Mouse (Mus musculus): ENCODE results near the gene Ptprq.

Gene Ptprq

DNA sequence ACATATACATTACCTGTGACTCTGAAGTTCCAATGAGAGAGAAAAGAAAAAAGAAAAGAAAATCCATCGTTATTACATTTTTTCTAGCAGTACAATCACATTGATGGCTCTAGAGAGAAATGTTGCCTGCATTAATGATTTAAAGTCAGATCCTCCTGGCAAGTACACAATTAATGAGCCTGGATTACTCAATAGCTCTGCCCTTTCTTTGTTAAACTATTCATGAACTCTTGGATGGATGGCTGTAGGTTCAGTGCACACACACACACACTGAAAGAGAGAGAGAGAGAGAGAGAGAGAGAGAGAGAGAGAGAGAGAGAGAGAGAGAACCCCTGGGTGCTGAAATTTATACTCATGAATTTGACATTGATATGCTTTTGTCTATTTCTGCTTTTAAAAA, at the start of gene Ptprq:
TSS of gene Ptprq (minus strand) at position 246 of the 400 bp plus-strand sequence.
- DNase-seq (ENCODE audit: low spot score in 2 of 2): no peak

DNA sequence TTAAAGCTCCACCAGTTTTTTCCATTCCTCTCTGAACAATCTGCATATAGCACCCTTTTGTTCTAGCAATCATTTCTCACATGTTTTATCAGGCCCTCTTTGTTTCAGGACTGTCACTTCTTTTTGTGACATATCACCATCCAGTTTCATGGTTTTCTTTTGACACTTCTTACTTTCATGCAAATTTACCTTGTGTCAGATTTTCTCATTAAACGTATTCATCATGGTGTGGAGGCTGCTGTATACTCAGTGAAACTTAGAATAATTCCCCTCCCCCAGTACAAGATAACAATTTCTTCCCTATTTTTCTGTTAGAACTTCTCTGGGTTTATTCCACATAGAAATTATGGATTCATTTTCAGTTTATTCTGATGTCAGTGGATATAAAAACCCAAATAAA, 39.8 kb upstream of the Ptprq start:
- no peak for DNase-seq (ENCODE audit: low spot score in 2 of 2)

DNA sequence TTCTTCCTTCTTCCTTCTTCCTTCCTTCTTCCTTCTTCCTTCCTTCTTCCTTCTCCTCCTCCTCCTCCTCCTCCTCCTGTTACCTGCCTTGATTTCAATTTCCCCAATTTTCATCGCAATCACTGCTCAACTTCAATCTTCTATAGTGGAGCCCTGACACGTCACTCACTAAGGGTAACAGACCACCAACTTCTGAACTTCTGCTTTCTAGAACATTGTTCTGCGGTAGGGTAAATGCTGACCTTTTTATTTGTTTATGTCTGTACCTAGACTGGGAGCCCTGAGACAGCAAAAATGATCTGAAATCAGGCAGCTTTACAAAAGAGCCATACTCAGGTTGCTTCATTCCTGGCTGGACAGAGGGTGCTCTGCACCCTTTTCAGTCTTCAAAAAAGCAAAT, 33.6 kb upstream of the Ptprq start:
- no peak for DNase-seq (ENCODE audit: low spot score in 2 of 2)

DNA sequence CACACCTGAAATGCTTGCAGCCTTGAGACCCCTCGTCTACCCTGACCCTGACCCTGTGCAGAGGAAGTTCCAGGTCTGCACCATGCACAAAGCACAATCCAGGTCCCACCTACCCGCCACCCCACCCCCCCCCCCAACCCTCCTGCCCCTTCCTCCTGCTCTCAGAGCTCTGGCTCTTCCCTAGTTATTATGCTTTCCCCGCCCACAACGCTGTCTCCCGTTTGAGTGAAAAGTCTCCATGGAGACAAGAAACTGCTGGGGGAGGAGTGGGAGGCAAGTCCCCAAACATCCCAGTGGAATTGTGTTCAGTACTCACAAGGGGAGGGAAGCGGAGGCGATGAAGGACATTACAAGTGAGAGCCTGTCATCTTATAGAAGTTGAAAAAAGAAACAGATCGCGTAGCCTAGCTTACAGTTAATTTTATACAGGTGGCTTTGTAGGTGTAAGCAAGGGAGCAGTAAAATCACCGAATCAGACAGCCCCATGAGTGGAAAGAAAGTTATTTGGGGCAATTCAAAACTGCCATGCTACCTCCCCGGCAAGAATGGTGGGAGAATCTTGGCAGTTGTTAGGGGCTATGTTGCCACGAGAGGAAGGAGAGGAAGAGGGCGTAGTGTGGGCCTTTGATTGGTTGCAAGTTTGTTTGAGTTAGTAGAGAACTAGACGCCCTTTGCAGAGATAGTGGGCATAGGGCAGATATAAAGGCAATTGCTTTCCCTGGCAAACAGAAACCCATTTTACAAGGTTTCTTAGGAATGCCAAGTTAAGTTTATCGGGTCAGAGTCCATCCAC, 32.7 kb upstream of the Ptprq start:
- peak; percentile 74 to 80 for DNase-seq (ENCODE audit: low spot score in 2 of 2)

DNA sequence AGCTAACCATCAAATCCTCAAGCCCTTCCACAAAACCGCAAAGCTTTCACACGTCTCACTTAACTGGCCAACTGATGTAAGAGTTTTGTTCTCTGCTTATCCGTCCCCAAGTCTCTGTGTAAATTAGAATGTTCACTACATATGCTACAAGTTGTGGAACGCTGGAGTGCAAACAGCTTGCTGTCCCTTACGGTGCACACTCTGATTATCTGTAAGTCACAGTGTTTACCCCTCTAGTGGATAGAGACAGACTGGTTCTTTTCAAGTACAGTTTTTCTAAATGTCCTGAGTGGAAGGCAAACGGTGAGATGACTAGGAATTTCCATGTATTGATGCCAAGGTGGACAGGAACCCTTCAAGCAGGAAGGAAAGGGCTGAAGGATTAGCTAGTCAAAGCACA, 32.1 kb upstream of the Ptprq start:
- no peak for DNase-seq (ENCODE audit: low spot score in 2 of 2)

DNA sequence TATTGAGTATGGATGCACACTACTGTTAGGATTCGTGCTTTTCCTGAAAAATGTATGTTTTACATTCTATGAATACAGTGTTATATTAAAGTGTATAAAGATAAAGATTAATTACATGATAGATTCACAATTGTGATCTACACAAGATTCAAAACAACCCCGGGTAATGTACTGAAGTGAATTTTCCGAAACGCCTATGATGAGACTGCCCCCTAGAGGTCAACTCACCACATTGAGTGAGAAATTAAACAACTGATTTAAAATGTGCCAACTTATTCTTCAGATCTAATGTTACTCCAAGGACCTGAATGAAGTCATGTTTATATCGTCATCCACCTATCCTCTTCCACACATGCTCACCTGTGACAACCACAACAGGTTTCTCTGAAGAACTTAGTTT, 27.7 kb upstream of the Ptprq start:
- peak; percentile 25 to 52 for DNase-seq (ENCODE audit: low spot score in 2 of 2)

DNA sequence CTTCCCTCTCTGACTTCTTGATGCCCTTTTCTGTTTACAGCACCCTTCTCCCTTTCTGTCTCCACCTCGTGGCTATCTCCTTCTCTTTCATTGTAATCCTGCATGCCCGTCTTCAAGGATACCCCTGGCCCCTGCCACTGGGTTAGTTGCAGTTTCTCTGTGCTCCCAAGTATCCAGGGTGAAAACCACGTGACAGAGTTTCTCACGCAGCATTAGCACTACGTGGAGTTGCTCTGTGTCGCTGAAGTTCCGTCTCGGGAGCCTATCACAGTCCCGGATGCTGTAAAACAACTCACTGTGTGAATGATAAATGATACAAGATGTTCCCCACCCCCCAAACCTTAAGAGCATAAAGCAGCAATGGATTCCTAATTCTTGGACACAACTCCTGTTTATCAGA, 26.9 kb upstream of the Ptprq start:
- no peak for DNase-seq (ENCODE audit: low spot score in 2 of 2)

DNA sequence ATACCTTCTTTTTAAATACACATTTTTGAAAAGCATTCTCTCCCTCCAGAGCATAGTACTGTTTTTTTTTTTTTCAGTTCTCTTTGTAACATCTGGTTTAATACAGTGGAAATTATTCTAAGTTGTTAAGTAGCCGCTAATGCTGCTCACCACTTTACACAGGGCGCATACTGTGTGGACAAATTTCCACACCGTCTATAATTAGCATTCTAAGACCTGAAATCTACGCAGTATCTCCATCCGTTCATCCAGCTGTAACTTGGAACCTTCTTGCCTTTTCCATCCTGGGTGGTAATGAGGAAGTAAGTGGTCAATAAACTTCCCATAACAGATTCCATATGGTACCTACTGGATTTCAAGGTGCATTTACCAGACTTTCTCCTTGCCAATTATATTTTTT, 20.0 kb upstream of the Ptprq start:
- no peak for DNase-seq (ENCODE audit: low spot score in 2 of 2)

DNA sequence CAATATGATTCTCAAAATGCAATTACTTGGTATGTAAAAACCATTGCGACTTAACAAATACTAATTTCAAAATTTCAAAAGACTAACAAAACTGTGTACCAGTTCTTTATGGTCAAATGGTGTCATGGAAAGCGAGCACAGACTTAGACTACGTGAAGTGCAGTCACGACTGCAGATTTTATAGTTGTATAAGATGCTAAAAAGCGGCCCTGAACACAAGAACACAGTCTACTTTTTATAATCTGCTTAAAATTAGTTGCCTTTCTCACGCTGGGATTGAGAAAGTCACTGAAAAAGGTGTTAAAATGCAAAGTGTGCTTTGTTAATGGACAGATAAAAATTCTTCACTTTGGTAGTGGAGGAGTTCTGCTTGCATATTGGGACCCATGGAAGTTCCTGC, 17.9 kb upstream of the Ptprq start:
- DNase-seq (ENCODE audit: low spot score in 2 of 2): no peak

DNA sequence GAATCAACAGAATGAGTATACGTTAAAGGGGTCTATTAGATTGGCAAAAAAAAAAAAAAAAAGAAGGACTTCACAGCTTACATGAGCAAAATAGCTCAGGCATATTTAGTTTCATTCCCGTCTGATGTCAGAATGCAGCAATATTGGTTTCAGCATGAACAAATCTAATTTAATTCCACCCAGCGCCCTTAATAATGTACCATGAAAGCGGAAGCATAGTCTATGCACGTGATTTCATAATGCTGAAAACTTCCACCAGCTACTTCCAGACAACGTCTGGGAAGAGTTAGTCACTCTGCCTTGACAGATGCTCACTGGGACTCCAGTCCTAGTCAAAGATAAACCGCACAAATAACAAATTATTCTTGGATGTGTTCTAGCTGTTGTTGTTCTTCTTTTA, 15.6 kb upstream of the Ptprq start:
- no peak for DNase-seq (ENCODE audit: low spot score in 2 of 2)

DNA sequence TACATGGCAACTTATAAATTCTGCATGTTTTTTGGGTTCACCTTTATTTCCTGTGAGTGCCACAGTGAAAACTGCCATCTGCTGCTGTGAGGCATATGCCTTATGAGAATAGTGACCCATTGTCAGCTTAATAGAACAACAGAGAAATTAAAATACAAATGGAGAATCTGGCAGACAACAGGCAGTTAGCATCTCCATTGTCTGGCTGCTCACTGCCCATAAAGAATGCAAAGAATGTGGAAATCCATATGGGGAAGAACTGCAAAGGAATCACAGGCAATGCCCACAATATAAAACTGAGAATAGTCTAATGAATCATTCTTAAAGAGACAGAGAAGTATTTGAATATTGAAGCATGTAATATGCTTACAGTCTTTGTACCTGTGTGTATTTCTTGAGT, 14.5 kb upstream of the Ptprq start:
- DNase-seq (ENCODE audit: low spot score in 2 of 2): no peak

DNA sequence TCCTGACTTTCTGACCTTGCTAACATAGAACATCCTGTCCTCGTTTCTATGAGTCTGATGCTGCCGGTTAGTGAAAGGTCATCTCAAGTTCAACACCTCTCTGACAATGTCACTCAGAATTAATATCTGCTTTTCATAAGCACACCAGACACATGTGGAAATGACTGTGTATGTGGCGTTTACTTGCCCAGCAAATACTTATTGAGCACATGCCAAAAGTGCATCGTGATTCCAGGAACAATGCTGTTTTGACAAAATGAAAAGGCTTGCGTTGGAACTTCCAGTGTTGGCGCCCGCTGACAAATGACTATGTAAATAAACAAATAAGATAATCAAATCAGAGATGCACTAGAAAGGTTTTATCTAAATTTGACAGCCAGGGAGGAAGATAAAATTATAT, 5.8 kb upstream of the Ptprq start:
- no peak for DNase-seq (ENCODE audit: low spot score in 2 of 2)

DNA sequence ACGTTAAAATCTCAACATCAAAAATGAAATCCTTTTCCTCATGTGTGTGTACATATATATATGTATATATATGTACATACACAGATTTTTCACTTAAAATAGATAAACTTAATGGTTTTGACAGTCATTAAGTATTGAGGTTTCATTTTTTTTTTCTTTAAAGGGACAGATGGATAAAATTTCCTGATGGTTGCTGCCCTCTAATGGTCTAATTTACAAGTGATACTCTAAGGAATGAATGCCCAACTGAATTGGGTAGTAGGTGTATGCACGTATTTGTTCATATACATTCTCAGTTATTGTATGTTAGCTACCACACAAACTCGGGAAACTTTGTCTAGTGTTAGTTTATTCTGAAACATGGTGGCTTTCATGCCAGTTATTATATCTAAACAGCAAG, 15.4 kb downstream of the Ptprq start:
- DNase-seq (ENCODE audit: low spot score in 2 of 2): no peak

DNA sequence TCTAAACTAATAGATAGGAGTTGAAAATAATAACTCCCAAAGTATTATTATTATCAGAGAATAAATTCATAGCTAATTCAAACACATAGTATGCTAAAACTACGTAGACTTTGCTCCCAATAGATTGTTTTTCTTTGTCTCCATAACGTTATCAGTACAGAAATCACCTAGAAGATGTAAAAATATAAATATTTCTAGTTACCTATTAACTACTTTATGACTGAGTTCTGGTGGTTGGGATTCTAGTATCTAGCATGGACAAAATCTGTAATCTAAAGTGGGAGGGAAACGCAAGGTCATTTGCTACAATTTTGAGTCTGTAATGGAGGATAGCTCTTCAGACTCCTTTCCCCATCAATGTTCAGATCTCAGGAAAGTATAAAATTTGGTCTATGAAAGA, 18.9 kb downstream of the Ptprq start:
- DNase-seq (ENCODE audit: low spot score in 2 of 2): no peak

DNA sequence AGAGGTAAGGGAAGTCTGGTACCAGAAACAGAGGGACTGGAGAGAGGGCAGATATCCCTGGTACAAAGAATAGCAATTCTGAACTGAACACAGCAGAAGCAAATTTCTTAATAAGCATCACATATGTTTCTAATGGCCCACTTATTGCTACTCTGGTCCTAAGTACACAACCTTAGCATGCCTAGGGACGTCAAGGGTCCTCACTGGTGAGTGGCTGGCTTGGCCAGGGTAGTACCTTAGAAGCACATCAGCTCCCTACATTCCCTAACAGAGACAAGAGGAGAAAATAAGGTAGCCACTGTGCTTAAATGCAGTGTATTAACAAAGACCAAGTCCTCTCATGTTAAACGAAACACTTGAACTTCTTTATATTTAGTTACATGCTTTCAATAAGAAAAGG, 21.1 kb downstream of the Ptprq start:
- no peak for DNase-seq (ENCODE audit: low spot score in 2 of 2)

DNA sequence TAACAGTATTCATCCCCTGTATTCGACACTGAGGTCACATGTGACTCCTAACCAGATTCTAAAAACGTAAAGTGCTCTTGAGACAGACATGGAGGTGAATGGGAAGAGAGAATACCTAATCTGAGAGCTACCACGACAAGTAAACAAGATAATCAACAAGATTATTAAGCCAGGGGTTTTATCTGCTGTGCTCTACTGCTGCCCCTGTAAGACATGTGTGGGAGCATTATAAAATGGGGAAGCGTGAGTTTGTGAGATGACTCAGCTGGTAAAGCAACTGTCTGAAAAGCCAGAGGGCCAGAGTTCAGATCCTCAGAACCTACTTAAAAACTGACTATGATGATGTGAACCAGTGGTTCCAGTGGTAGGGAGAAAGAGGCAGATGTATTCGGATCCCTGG, 22.7 kb downstream of the Ptprq start:
- no peak for DNase-seq (ENCODE audit: low spot score in 2 of 2)

DNA sequence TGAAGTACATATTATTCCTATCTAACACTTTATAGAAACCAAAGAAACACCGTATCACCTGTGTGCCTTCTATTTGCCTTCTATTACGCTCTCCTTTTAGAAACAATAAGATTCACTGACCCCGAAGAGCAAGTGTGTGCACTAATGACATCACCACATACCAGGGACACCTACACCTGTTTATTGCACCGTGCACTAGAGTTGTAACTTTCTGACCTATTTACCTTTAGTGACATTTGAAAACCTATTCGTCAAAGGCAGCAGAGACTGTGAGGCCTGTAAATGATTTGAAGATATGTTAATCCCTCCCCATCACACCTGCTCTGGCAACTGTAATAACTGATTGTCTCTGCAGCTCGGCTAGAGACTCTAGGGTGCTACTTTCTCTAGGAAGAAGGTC, 32.5 kb downstream of the Ptprq start:
- no peak for DNase-seq (ENCODE audit: low spot score in 2 of 2)

DNA sequence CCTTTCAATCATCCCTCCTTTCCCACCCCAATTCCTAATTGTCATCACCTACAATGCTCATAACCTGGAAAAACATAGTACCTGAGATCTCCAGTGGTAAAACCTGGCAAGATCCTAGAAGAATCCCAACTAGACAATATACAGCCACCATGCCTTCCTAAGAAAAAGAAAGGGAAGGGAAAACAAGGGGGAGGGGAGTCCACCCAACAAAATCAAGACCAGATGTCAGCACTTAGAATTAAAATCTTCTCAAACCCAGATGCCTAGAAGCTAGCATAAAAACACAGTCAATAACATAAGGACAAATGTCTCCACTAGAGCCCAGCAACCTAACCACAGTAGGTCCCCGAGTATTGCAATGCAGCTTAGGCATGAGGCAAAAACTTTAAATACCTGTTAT, 43.9 kb downstream of the Ptprq start:
- no peak for DNase-seq (ENCODE audit: low spot score in 2 of 2)

DNA sequence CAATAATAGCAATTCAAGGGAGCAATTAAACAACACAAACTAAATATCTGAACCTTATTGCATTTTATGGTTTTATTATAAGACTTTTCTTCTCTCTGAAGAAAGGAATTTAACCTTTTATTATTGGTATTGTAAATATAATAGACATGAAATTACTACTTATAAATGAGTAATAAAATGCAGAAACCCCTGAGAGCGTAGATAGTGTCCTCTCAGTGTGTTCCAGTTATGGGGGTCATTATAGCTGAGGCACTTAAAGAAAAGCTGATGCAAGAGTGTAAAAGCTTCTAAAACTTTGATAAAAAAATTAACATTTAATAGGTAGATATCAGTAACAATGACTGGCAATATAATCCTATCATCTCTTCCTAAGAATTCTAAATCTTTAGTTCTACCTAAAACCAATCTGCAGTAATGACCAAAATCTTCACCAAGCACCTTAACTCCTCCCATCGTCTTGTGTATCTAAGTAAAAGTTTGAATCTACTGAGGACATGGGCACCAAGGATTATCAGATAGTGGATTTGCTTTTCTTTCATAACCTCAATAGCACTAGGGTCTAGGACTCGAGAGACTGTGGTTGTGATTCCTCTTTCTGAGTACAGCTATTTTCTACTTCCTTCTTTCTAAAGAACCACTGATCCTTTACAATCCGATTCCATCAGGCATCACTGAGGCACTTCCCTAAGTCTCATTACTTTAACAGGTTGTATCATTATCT, 51.3 kb downstream of the Ptprq start:
- DNase-seq (ENCODE audit: low spot score in 2 of 2): no peak

DNA sequence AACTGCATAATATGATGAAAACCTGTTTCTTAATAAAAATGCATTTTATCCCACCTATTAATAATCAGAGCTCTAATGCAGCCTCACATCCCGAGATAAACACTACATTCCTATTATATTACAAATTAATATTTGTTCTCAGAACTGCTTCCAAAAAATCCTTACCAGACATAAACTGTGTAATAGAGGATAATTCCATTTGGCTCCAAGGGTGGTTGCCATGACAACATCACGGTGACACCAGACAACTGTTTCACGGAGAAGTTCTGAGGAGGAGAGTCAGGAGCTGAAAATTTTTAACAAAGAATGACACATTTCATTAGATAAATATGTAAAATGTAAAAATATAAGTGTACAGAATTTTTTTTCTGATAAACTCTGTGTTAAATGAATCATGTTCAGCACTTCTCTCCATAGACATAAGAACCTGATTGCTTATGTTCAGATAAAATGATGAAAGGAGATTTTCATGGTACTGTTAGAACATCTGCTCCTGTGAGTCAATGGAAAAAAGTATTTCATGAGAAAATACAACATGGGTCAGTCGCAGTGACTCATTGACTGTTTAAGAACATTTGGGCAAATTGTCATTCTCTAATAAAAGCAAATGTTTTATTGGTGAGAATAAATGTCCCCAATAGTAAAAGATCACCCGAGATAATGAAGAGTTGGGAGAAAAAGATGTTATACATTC, 57.3 kb downstream of the Ptprq start:
- DNase-seq (ENCODE audit: low spot score in 2 of 2): peak; percentile 61 to 73

DNA sequence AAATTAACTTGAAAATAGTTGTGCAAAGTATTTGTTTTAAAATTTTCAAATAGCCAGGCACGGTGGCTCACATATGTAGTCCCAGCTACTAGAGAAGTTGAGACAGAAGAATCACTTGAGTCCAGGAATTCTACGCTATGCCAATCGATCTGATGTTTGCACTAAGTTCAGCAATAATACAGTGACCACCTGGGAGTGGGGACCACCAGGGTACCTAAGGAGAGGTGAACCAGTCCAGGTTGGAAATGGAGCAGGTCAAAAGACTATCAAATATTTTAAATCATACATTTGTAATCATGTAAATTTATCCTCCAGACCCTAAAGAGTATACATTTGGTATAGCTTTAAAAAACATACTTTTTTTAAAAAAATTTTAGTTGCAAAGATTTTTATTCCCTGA, 57.9 kb downstream of the Ptprq start:
- no peak for DNase-seq (ENCODE audit: low spot score in 2 of 2)

DNA sequence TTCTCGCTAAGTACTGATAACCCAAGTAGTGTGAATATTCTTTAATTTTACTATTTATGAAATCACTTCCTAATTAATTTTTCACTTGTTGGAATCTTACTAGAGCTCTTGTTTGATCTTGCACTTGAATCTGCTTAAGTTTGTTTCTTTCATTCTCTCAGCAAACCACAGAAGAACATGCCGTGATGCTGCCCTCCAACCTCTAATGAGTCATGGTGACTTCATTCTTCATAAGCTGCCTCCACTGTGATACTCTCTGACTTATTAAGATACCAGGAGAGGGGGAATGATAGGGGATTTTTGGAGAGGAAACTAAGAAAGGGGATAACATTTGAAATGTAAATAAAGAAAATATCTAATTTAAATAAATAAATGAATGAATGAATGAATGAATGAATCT, 60.7 kb downstream of the Ptprq start:
- DNase-seq (ENCODE audit: low spot score in 2 of 2): no peak

DNA sequence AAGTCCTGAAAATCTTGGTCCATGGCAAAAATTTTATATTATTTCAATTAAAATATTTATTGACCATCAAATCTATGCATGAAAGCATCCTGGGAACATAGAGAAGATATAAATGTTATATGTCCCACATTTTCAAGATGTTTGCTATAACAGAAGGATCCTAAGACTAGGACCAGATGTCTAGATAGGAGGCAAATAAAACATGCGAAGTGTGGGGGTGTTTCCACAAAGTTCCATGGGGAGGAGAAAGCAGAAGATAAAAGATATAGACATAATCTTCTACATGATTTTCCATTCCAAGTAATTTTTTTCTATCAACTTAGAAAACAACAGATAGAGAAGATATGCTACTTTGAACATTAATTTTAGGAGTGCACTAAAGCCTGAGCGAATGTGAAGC, 70.2 kb downstream of the Ptprq start:
- DNase-seq (ENCODE audit: low spot score in 2 of 2): peak in 1 of 2 experiments; percentile 23
